Mouse (Mus musculus): ENCODE results near the gene 4930519P11Rik. TPM values are rescaled to one million over a fixed set of nuclear protein-coding genes. Genes with fewer than 3 reads are reported as not detected.

The 4930519P11Rik gene
- polyA plus RNA-seq, 1 experiment from 2014 or later = not detected

DNA sequence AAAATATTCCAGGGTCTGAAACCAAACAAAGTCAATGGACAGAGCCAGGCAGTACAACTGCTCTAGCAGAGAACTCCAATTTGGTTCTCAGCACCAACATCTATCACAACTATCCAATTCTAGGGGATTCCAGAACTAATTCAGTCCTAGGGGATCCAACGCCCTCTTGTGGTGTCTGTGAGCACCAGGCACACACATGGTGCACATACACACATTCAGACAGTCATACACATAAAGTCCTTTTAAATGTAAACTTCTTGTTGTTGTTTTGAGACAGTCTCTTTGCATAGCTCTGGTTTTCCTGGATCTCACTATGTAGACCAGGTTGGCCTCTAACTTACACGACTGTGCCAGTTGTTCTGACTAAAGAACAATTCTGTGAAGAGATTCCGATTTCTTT lies 37.2 kb upstream of the 4930519P11Rik start:
- ATAC-seq = no peak
- Histone ChIP-seq H3K9ac (ENCODE audit: low read depth, low read length) (no peak overlapping the region), H3K27me3 (replicated peaks; ENCODE audit: control insufficient read depth, insufficient read depth, low read length) (no peaks in the 10 kb centered on the region), H3K4me3 (ENCODE audit: low read length) (no peak overlapping the region), H3K4me2 (ENCODE audit: low read depth, low read length) (no peak overlapping the region), H3K9me3 (ENCODE audit: control insufficient read depth, low read length) (no peaks in the 10 kb centered on the region; the same call in 1 of the 2 replicates), H3K36me3 (ENCODE audit: control insufficient read depth, insufficient read depth, low read length) (no peaks in the 10 kb centered on the region), H3K4me1 (ENCODE audit: control insufficient read depth, insufficient read depth, low read length) (no peaks in the 10 kb centered on the region), H3K27ac (ENCODE audit: low read length) (peak overlapping the region; percentile 65; the same call in 1 of the 2 replicates)
- 79% methylated on average over 3 of the region's 3 CpGs for WGBS

DNA sequence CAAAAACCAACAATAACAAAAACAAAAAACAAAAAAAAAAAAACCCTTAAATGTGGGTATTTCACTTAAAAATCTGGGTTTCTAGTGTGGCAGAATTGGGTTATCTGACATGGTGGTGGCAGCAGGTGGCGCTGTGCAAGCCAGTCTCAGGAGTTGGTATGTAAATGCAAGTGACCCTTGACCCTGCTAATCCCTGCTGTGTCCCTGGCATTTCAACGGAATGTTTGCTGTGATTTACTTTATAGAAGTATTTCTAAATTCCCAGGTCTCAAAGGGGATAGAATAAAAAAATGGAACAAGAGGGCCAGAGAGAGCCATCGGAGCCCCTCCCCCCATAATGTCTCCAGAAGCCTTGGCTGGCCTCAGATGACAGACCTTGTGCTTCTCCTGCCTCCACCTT lies 34.8 kb upstream of the 4930519P11Rik start:
- WGBS = 24% methylated on average over 3 of the region's 3 CpGs
- ATAC-seq = no peak
- H3K4me1 ChIP-seq (ENCODE audit: control insufficient read depth, insufficient read depth, low read length) = no peaks in the 10 kb centered on the region

DNA sequence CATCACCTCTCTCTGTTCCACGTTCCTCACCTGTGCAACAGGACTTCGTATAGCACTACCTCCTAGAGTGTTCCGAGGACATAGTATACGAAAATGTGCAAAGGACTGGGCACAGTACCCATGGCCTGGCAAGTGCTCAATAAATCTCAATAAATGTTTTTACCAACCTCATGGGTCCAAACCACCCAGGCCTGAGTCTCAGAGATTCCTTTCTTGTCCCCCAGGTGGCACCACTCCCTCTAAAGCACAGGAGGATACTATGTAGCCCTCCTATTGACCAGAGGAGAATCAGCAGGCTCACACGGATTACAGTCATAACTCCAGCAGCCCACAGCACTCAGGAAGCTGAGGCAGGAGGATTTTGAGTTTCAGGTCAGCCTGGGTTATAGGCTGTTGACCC lies 33.4 kb upstream of the 4930519P11Rik start:
- no peaks in the 10 kb centered on the region for H3K36me3 ChIP-seq (ENCODE audit: control insufficient read depth, insufficient read depth, low read length)
- no peaks in the 10 kb centered on the region; the same call in 1 of the 2 replicates for H3K9me3 ChIP-seq (ENCODE audit: control insufficient read depth, low read length)
- no peaks in the 10 kb centered on the region for H3K4me1 ChIP-seq (ENCODE audit: control insufficient read depth, insufficient read depth, low read length)
- H3K4me2 ChIP-seq (ENCODE audit: low read depth, low read length) = no peak overlapping the region
- no peak overlapping the region for H3K9ac ChIP-seq (ENCODE audit: low read depth, low read length)
- H3K27me3 ChIP-seq (replicated peaks; ENCODE audit: control insufficient read depth, insufficient read depth, low read length) = no peaks in the 10 kb centered on the region
- 75% methylated on average over 5 of the region's 5 CpGs for WGBS
- H3K27ac ChIP-seq (ENCODE audit: low read length) = no peak overlapping the region
- ATAC-seq = no peak
- H3K4me3 ChIP-seq (ENCODE audit: low read length) = no peak overlapping the region

More for the DNA sequence above, 34.8 kb upstream of the 4930519P11Rik start:
- Histone ChIP-seq H3K27me3 (replicated peaks; ENCODE audit: control insufficient read depth, insufficient read depth, low read length) (no peaks in the 10 kb centered on the region), H3K4me2 (ENCODE audit: low read depth, low read length) (no peak overlapping the region), H3K9ac (ENCODE audit: low read depth, low read length) (no peak overlapping the region), H3K4me3 (ENCODE audit: low read length) (no peak overlapping the region), H3K27ac (ENCODE audit: low read length) (no peak overlapping the region), H3K9me3 (ENCODE audit: control insufficient read depth, low read length) (no peaks in the 10 kb centered on the region; the same call in 1 of the 2 replicates), H3K36me3 (ENCODE audit: control insufficient read depth, insufficient read depth, low read length) (no peaks in the 10 kb centered on the region)

DNA sequence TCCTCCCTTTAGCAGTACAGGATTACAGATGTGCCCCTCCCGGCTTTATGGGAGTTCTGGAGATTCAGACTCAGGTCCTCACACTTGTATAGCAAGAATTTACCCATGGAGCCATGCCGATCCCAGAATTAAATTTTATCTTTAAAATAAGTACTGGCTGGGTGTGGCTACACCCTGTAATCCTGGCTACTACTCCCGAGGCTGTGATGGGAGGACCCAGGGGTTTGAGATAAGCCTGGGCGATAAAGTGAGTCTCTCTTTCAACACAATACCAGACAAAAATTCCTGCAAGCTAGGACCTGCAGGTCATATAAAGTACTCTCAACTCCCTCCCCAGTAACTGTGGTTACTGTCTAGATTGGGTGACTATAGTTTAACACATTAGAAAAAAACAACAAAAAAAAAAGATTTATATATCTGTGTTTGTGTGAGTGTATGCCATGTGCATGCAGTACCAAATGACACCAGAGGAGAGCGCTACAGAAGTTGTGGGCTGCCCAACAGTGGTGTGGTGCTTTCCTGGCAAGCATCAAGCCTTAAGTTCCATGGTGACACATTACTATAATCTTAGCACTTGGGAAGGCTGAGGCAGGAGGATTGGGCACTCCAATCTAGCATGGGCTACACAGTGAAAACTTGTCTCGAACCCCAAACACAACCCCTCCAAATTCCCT lies 29.6 kb upstream of the 4930519P11Rik start:
- H3K27ac ChIP-seq (ENCODE audit: low read length) = no peak overlapping the region

DNA sequence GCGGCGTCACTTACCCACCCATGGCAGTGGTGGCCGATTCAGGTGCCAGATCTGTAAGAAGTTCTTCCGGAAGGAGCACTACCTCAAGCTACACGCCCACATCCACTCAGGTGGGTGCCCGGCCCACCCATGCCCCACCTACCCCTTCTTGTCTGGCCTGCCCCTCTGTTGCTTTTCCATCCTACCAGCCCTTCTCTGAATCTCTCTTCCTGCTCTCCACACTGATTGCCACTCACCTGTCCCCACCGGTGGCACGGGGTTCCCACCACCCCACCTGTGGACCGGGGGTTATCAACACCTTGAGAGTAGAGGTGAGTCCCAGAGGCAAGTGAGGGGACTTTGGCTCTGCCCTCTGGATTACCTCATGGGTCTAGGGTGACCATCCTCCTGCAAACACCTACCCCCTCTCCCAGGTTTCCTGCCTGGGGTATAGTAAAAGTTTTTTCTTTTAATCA lies 28.8 kb upstream of the 4930519P11Rik start:
- no peak overlapping the region for H3K4me3 ChIP-seq (ENCODE audit: low read length)
- 70% methylated on average over 9 of the region's 9 CpGs for WGBS
- H3K4me2 ChIP-seq (ENCODE audit: low read depth, low read length) = peak overlapping the region; percentile 17; the same call in 1 of the 2 replicates

More for the DNA sequence above, 29.6 kb upstream of the 4930519P11Rik start:
- Histone ChIP-seq H3K9me3 (ENCODE audit: control insufficient read depth, low read length) (0 out of 2 replicates have a peak, but pooled peaks cover 3% of the 10 kb centered on the region), H3K9ac (ENCODE audit: low read depth, low read length) (no peak overlapping the region), H3K4me1 (ENCODE audit: control insufficient read depth, insufficient read depth, low read length) (no peaks in the 10 kb centered on the region), H3K27me3 (replicated peaks; ENCODE audit: control insufficient read depth, insufficient read depth, low read length) (no peaks in the 10 kb centered on the region), H3K36me3 (ENCODE audit: control insufficient read depth, insufficient read depth, low read length) (peaks cover 6% of the 10 kb centered on the region), H3K4me3 (ENCODE audit: low read length) (no peak overlapping the region), H3K4me2 (ENCODE audit: low read depth, low read length) (no peak overlapping the region)
- WGBS = 70% methylated on average over 6 of the region's 6 CpGs
- ATAC-seq = peak; percentile 34

DNA sequence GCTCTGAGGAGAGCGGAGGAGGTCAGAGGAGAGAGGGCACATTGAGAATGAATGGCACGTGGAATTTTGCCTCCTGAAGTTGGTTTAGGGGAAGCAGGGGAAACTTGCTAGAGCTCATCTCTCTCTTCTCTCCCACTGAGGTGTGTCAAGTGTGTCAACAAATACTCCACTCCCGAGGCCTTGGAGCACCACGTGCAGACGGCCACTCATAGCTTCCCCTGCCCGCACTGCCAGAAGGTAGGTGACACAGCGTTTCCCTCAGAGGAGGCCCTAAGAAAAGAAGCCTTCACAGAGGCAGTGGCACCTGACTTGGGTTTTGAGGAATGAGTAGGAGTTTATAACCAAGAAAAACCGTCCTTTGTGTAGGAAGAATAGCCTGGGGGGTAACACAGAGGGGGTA lies 27.9 kb upstream of the 4930519P11Rik start:
- H3K9ac ChIP-seq (ENCODE audit: low read depth, low read length) = no peak overlapping the region
- no peak overlapping the region for H3K4me3 ChIP-seq (ENCODE audit: low read length)
- H3K36me3 ChIP-seq (ENCODE audit: control insufficient read depth, insufficient read depth, low read length) = peaks cover 6% of the 10 kb centered on the region
- no peak for ATAC-seq
- H3K4me2 ChIP-seq (ENCODE audit: low read depth, low read length) = no peak overlapping the region
- no peaks in the 10 kb centered on the region for H3K4me1 ChIP-seq (ENCODE audit: control insufficient read depth, insufficient read depth, low read length)
- WGBS = 59% methylated on average over 8 of the region's 8 CpGs
- 0 out of 2 replicates have a peak, but pooled peaks cover 3% of the 10 kb centered on the region for H3K9me3 ChIP-seq (ENCODE audit: control insufficient read depth, low read length)
- H3K27ac ChIP-seq (ENCODE audit: low read length) = no peak overlapping the region
- no peaks in the 10 kb centered on the region for H3K27me3 ChIP-seq (replicated peaks; ENCODE audit: control insufficient read depth, insufficient read depth, low read length)

More for the DNA sequence above, 28.8 kb upstream of the 4930519P11Rik start:
- H3K4me1 ChIP-seq (ENCODE audit: control insufficient read depth, insufficient read depth, low read length) = no peaks in the 10 kb centered on the region
- H3K9ac ChIP-seq (ENCODE audit: low read depth, low read length) = no peak overlapping the region
- ATAC-seq = peak; percentile 79
- no peaks in the 10 kb centered on the region for H3K27me3 ChIP-seq (replicated peaks; ENCODE audit: control insufficient read depth, insufficient read depth, low read length)
- 0 out of 2 replicates have a peak, but pooled peaks cover 3% of the 10 kb centered on the region for H3K9me3 ChIP-seq (ENCODE audit: control insufficient read depth, low read length)
- peaks cover 6% of the 10 kb centered on the region for H3K36me3 ChIP-seq (ENCODE audit: control insufficient read depth, insufficient read depth, low read length)
- H3K27ac ChIP-seq (ENCODE audit: low read length) = 0 out of 2 replicates have a peak overlapping the region, but pooled peaks have one; percentile 11

DNA sequence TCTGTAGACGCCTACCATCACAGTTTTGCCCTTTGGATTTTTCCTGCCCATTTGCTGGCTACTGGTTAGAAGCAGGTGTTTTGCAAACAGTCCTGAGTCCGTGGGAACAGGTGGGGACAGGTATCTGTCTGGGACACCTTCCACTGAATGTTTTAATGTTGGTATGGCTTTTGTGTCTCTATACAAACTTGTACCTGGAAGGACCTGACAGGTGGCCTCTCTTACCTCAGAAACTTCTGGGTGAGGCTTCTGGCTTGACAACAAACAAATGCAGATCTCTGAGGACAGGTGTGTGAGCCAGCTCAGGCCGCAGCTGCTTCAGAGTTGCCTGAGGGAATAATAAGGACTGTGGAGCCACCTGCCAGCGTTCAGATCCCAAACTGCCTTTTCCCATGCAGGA lies 25.9 kb upstream of the 4930519P11Rik start:
- Histone ChIP-seq H3K27ac (ENCODE audit: low read length) (no peak overlapping the region), H3K9me3 (ENCODE audit: control insufficient read depth, low read length) (0 out of 2 replicates have a peak, but pooled peaks cover 3% of the 10 kb centered on the region), H3K4me1 (ENCODE audit: control insufficient read depth, insufficient read depth, low read length) (no peaks in the 10 kb centered on the region; the same call in 1 of the 2 replicates), H3K9ac (ENCODE audit: low read depth, low read length) (no peak overlapping the region), H3K4me2 (ENCODE audit: low read depth, low read length) (no peak overlapping the region), H3K36me3 (ENCODE audit: control insufficient read depth, insufficient read depth, low read length) (peaks cover 6% of the 10 kb centered on the region), H3K27me3 (replicated peaks; ENCODE audit: control insufficient read depth, insufficient read depth, low read length) (no peaks in the 10 kb centered on the region), H3K4me3 (ENCODE audit: low read length) (no peak overlapping the region)
- WGBS = 78% methylated on average over 4 of the region's 4 CpGs
- no peak for ATAC-seq

DNA sequence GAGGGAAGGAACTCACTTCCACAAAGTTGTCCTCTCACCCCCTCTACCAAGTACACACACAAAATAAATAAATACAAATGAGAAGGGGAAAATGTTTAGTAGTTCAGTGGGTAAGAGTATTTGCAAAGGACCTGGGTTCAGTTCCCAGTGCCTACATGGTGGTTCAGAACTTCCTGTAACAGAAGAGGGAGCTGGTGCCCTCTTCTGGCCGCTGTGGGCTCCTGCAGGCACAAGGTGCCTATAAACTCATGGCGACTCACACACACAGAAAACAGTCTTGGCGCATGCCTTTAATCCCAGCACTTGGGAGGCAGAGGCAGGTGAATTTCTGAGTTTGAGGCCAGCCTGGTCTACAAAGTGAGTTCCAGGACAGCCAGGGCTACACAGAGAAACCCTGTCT lies 25.3 kb upstream of the 4930519P11Rik start:
- H3K4me1 ChIP-seq (ENCODE audit: control insufficient read depth, insufficient read depth, low read length) = no peaks in the 10 kb centered on the region; the same call in 1 of the 2 replicates
- no peak for ATAC-seq
- no peak overlapping the region for H3K4me3 ChIP-seq (ENCODE audit: low read length)
- WGBS = 93% methylated on average over 3 of the region's 3 CpGs
- no peaks in the 10 kb centered on the region for H3K27me3 ChIP-seq (replicated peaks; ENCODE audit: control insufficient read depth, insufficient read depth, low read length)
- H3K4me2 ChIP-seq (ENCODE audit: low read depth, low read length) = no peak overlapping the region
- H3K27ac ChIP-seq (ENCODE audit: low read length) = no peak overlapping the region
- 0 out of 2 replicates have a peak, but pooled peaks cover 3% of the 10 kb centered on the region for H3K9me3 ChIP-seq (ENCODE audit: control insufficient read depth, low read length)
- H3K36me3 ChIP-seq (ENCODE audit: control insufficient read depth, insufficient read depth, low read length) = peaks cover 6% of the 10 kb centered on the region
- no peak overlapping the region for H3K9ac ChIP-seq (ENCODE audit: low read depth, low read length)

DNA sequence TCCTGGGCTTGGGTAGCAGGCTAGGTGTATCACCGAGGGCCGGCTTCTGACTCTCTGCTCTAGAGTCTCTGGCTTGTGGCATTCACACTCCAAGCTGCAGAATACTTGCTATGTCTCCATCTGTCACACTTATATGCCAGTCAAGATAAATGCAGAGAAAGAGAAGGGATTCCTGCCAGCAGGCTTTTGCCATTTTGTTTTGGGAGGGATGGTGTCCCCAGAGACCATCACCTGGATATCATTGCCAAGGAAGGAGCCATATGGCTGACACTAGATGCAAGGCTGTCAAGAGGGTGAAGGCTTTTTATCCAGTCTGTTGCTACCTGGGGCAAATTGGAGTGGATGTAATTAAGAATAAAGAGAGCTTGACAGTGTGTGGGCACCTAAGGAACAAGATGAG lies 22.6 kb upstream of the 4930519P11Rik start:
- Histone ChIP-seq H3K4me3 (ENCODE audit: low read length) (no peak overlapping the region), H3K36me3 (ENCODE audit: control insufficient read depth, insufficient read depth, low read length) (peaks cover 6% of the 10 kb centered on the region), H3K4me2 (ENCODE audit: low read depth, low read length) (no peak overlapping the region), H3K9me3 (ENCODE audit: control insufficient read depth, low read length) (0 out of 2 replicates have a peak, but pooled peaks cover 3% of the 10 kb centered on the region), H3K27ac (ENCODE audit: low read length) (no peak overlapping the region), H3K9ac (ENCODE audit: low read depth, low read length) (no peak overlapping the region), H3K27me3 (replicated peaks; ENCODE audit: control insufficient read depth, insufficient read depth, low read length) (no peaks in the 10 kb centered on the region), H3K4me1 (ENCODE audit: control insufficient read depth, insufficient read depth, low read length) (no peaks in the 10 kb centered on the region; the same call in 1 of the 2 replicates)
- WGBS = 94% methylated on average over 2 of the region's 2 CpGs
- no peak for ATAC-seq
